Mouse (Mus musculus) limb, embryonic 13.5 days (tissue): Measurements from ENCODE around the gene Serpinb3a. TPM values are rescaled to one million over a fixed set of nuclear protein-coding genes. Genes with fewer than 3 reads are reported as not detected.
"Not testable (repeated sequence)": the region's sequence is repeated elsewhere in the genome, so short reads cannot be mapped to it uniquely, and the experiment has no call there.

Experiments
- ATAC-seq: fragments of 200-750 bp; cut with Nextera tagmentation; 2 replicates; pipeline ENCODE4 v1.8.0; 2017; ENCODE audit warnings: low read depth, moderate number of reproducible peaks, moderate TSS enrichment; ENCODE audit not compliant: low FRiP score
- H3K27ac ChIP-seq: fragments of 300-500 bp; sonication (generic); 2 replicates; pipeline ENCODE4 v1.5.1; 2015; ENCODE audit warnings: inconsistent platforms, mild to moderate bottlenecking, moderate library complexity
- H3K27me3 ChIP-seq: fragments of 300-500 bp; sonication (generic); 2 replicates; pipeline ENCODE4 v1.6.1; 2015; ENCODE audit warnings: mild to moderate bottlenecking, inconsistent platforms
- H3K36me3 ChIP-seq: fragments of 300-500 bp; sonication (generic); 2 replicates; pipeline ENCODE4 v1.6.1; 2015; ENCODE audit warnings: inconsistent platforms, mild to moderate bottlenecking, moderate library complexity
- H3K4me1 ChIP-seq: fragments of 300-500 bp; sonication (generic); 2 replicates; pipeline ENCODE4 v1.6.1; 2015; ENCODE audit warnings: inconsistent platforms
- H3K4me2 ChIP-seq: fragments of 300-500 bp; sonication (generic); replicated peaks from 2 replicates; pipeline ENCODE4 v1.6.1; 2015; ENCODE audit warnings: inconsistent platforms, mild to moderate bottlenecking, moderate library complexity
- H3K4me3 ChIP-seq: fragments of 300-500 bp; sonication (generic); 2 replicates; pipeline ENCODE4 v1.5.1; 2015; ENCODE audit warnings: moderate library complexity, mild to moderate bottlenecking, inconsistent platforms
- H3K9ac ChIP-seq: fragments of 300-500 bp; sonication (generic); 2 replicates; pipeline ENCODE4 v1.6.1; 2015; ENCODE audit warnings: mild to moderate bottlenecking, inconsistent platforms
- H3K9me3 ChIP-seq: fragments of 300-500 bp; sonication (generic); 2 replicates; pipeline ENCODE4 v1.6.1; 2016; ENCODE audit warnings: inconsistent platforms
- WGBS: fragments of 180-500 bp; shearing (Covaris S2); methylation state at CpG from one replicate; pipeline ENCODE4 v1.1.7; 2015; 5-methylcytosine and 5-hydroxymethylcytosine counted together
- polyA plus RNA-seq: library from polyadenylated mRNA; unstranded; fragments of >200 nt; fragmentation: Nextera tagmentation; extraction: Ambion mirVana; gene quantifications from 2 replicates; pipeline ENCODE4 v1.2.1, GENCODE M21; 2015

Gene Serpinb3a
- 0.14 and 0.23 TPM in 2 replicates for polyA plus RNA-seq

DNA sequence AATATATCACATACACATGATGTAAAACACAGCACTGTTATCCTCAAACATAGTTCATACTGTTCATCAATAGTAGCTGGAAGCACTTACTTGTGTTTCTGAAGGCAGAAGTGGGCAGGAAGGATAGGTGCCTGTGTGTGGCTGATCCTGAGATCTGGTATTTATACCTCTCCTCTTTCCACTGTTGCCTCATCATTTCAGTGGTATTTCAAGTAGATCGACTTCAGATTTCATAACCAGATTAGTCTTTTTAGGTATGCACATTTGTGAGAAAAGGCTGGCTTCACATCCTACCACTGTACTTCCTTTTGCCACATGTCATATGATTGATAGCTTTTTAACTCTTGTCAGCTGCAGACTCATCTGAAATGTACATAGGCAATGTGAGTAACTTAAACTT is at the start of gene Serpinb3a:
TSS of gene Serpinb3a (minus strand) at position 101 of the 400 bp plus-strand sequence.
- no peak within 1 kb of the TSS for H3K9ac ChIP-seq
- H3K4me3 ChIP-seq = no peak within 1 kb of the TSS
- no peak for ATAC-seq
- no peaks in the 10 kb centered on the region for H3K9me3 ChIP-seq
- H3K27ac ChIP-seq = no peak within 1 kb of the TSS
- no peaks in the 10 kb centered on the region for H3K36me3 ChIP-seq
- no peaks in the 10 kb centered on the region for H3K4me1 ChIP-seq
- H3K27me3 ChIP-seq = no peaks in the 10 kb centered on the region
- 79% methylated on average over 1 of the region's 1 CpGs for WGBS
- H3K4me2 ChIP-seq = no peak within 1 kb of the TSS

DNA sequence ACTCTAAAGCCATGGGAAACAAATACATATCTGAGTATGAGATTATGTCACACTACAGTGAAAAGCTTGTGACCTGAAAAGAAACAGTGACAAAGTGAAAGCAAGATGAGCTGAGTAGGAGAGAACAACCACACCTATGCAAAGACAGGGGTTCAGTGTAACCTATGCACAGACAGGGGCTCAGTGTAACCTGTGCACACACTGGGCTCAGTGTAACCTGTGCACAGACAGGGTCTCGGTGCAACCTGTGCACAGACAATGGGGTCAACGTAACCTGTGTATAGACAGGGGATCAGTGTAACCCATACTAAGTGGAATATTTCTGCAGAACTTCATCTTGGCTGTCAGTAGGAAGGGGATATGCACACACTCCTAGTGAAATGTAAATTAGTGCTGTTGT is 46.3 kb upstream of the Serpinb3a start:
- H3K27me3 ChIP-seq = no peaks in the 10 kb centered on the region
- H3K4me2 ChIP-seq = no peak overlapping the region
- H3K9ac ChIP-seq = no peak overlapping the region
- no peaks in the 10 kb centered on the region for H3K4me1 ChIP-seq
- H3K9me3 ChIP-seq = no peaks in the 10 kb centered on the region
- H3K36me3 ChIP-seq = no peaks in the 10 kb centered on the region
- ATAC-seq = no peak
- H3K27ac ChIP-seq = no peak overlapping the region
- 91% methylated on average over 2 of the region's 2 CpGs for WGBS
- no peak overlapping the region for H3K4me3 ChIP-seq

- no peak within 1 kb of the TSS for H3K9ac ChIP-seq
- H3K4me3 ChIP-seq = no peak within 1 kb of the TSS
- H3K4me1 ChIP-seq = no peaks in the 10 kb centered on the region
- H3K27ac ChIP-seq = no peak within 1 kb of the TSS
- no peak for ATAC-seq
- no peak within 1 kb of the TSS for H3K4me2 ChIP-seq
- no peaks in the 10 kb centered on the region for H3K27me3 ChIP-seq
- H3K9me3 ChIP-seq = no peaks in the 10 kb centered on the region
- H3K36me3 ChIP-seq = no peaks in the 10 kb centered on the region
These were observed 31.3 kb upstream of the Serpinb3a start, which contains the start of gene Serpinb3d for GRCm38 (mm10) chr1:107083406-107083805. Serpinb3d (minus strand) TSS chr1:107083506.

- WGBS = 89% methylated on average over 3 of the region's 3 CpGs
- not testable (repeated sequence) for H3K36me3 ChIP-seq, H3K27ac ChIP-seq, ATAC-seq, H3K9ac ChIP-seq, H3K9me3 ChIP-seq, H3K27me3 ChIP-seq, H3K4me2 ChIP-seq, H3K4me1 ChIP-seq, H3K4me3 ChIP-seq
These were observed 17.9 kb downstream of the Serpinb3a start for GRCm38 (mm10) chr1:107034236-107034635.

- Histone ChIP-seq H3K27me3 (no peaks in the 10 kb centered on the region), H3K4me3 (no peak overlapping the region), H3K9ac (no peak overlapping the region), H3K27ac (no peak overlapping the region), H3K4me1 (no peaks in the 10 kb centered on the region), H3K36me3 (no peaks in the 10 kb centered on the region), H3K9me3 (no peaks in the 10 kb centered on the region), H3K4me2 (no peak overlapping the region)
- WGBS = 71% methylated on average over 1 of the region's 1 CpGs
- ATAC-seq = no peak
These were observed 26.2 kb downstream of the Serpinb3a start for GRCm38 (mm10) chr1:107025886-107026285.

DNA sequence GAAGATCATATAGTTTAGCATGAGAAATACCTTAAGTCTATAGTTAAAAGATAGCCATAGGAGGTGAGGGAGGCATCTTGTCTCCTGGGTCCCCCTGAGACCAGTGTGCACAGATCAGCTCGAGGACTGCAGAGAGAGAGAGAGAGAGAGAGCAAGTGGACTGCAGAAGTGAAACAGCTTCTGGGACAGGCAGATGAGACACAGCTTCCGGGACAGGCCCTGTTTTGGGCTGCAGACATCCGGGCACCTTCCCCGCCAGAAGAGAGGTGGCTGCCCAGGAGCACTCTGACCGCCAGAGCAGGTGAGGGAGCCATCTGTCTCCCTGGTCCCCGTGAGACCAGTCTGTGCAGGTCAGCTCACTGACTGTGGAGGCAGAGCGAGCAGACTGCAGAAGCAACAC is 36.9 kb downstream of the Serpinb3a start:
- Histone ChIP-seq H3K27ac (no peak overlapping the region), H3K9me3 (no peaks in the 10 kb centered on the region), H3K36me3 (no peaks in the 10 kb centered on the region), H3K9ac (no peak overlapping the region), H3K27me3 (no peaks in the 10 kb centered on the region), H3K4me1 (no peaks in the 10 kb centered on the region), H3K4me3 (no peak overlapping the region), H3K4me2 (no peak overlapping the region)
- WGBS = 89% methylated on average over 7 of the region's 7 CpGs
- no peak for ATAC-seq

- no peak overlapping the region for H3K4me3 ChIP-seq
- no peaks in the 10 kb centered on the region for H3K4me1 ChIP-seq
- no peaks in the 10 kb centered on the region for H3K36me3 ChIP-seq
- H3K27me3 ChIP-seq = no peaks in the 10 kb centered on the region
- H3K27ac ChIP-seq = no peak overlapping the region
- H3K9me3 ChIP-seq = no peaks in the 10 kb centered on the region
- H3K9ac ChIP-seq = no peak overlapping the region
- WGBS = 43% methylated on average over 2 of the region's 2 CpGs
- ATAC-seq = no peak
- H3K4me2 ChIP-seq = no peak overlapping the region
These were observed 37.6 kb downstream of the Serpinb3a start for GRCm38 (mm10) chr1:107014530-107014929.

DNA sequence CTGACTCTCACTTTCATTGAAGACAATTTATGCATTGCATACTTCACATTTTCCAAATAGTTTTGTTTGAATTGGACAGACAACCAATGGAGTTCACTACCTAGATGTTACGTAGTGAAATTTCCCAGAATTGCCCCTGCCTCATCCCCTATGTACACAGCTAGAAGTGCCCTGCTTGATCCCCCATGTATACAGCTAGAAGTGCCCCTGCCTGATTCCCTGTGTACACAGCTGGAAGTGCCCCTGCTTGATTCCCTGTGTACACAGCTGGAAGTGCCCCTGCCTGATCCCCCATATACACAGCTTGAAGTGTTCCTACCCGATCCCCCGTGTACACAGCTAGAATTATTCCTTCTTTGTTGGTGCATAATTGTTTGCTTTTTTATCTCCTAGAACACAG is 45.8 kb downstream of the Serpinb3a start:
- Histone ChIP-seq H3K27me3 (no peaks in the 10 kb centered on the region), H3K4me2 (no peak overlapping the region), H3K4me3 (no peak overlapping the region), H3K4me1 (no peaks in the 10 kb centered on the region), H3K36me3 (no peaks in the 10 kb centered on the region), H3K27ac (no peak overlapping the region), H3K9me3 (no peaks in the 10 kb centered on the region), H3K9ac (no peak overlapping the region)
- ATAC-seq = no peak
- 75% methylated on average over 3 of the region's 3 CpGs for whole genome bisulfite sequencing

DNA sequence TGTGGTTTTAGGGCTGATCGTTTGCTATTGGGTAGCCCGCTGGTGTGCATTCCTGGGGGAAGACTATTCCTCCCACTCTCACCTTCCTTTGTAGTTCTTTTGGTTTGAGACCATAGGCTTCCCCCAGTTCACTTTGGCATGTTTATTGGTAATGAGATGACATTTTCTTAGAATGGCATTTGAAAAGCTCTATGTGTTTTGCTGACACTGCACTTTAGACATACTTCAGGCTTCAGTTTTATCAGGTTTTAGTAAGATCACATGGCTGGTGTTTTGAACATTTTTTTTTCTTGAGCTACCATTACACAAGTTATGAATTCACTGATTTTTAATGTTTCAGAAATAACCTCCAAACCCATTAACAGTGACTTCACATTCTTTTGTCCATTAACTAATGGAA is 50.3 kb downstream of the Serpinb3a start:
- Histone ChIP-seq H3K9ac (no peak overlapping the region), H3K9me3 (no peaks in the 10 kb centered on the region), H3K27ac (no peak overlapping the region), H3K27me3 (no peaks in the 10 kb centered on the region), H3K4me1 (no peaks in the 10 kb centered on the region), H3K4me2 (no peak overlapping the region), H3K36me3 (no peaks in the 10 kb centered on the region), H3K4me3 (no peak overlapping the region)
- no peak for ATAC-seq
- WGBS = 75% methylated on average over 2 of the region's 2 CpGs

DNA sequence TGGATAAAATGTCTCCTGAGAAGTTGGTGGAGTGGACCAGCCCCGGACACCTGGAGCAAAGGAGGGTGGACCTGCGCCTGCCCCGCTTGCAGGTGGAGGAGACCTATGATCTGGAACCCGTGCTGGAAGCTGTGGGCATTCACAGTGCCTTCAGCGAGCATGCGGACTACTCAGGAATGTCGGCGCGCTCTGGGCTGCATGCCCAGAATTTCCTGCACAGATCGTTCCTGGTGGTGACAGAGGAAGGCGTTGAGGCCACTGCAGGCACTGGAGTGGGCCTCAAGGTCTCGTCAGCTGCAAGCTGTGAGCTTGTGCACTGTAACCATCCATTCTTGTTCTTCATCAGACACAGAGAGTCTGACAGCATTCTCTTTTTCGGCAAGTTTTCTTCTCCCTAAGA is 51.7 kb downstream of the Serpinb3a start:
- Histone ChIP-seq H3K27ac (no peak overlapping the region), H3K4me1 (no peaks in the 10 kb centered on the region), H3K36me3 (no peaks in the 10 kb centered on the region), H3K9me3 (no peaks in the 10 kb centered on the region), H3K9ac (no peak overlapping the region), H3K4me3 (no peak overlapping the region), H3K4me2 (no peak overlapping the region), H3K27me3 (no peaks in the 10 kb centered on the region)
- ATAC-seq = no peak
- WGBS = 61% methylated on average over 13 of the region's 13 CpGs

Other genes with a start within 250 kb of the Serpinb3a start
- gene Serpinb5, start 191.1 kb downstream of the Serpinb3a start, polyA plus RNA-seq = 0.56 and 0.88 TPM in 2 replicates
- 0.59 and 0.70 TPM in 2 replicates for gene Serpinb12, start 117.9 kb downstream of the Serpinb3a start, polyA plus RNA-seq
- gene Serpinb13, start 71.3 kb downstream of the Serpinb3a start, polyA plus RNA-seq = not detected in 2 replicates
- gene Serpinb3d, start 31.2 kb upstream of the Serpinb3a start, polyA plus RNA-seq = not detected in 2 replicates
- gene Serpinb3b, start 226.1 kb upstream of the Serpinb3a start, polyA plus RNA-seq = 0.22 TPM in 1 of 2 replicates, not detected in the other
- 0.25 and 0.56 TPM in 2 replicates for gene Serpinb3c, start 226.1 kb upstream of the Serpinb3a start, polyA plus RNA-seq